ENCODE assay signal across 8 mouse cellular contexts in genomic region chr17:35725286-35726232, GRCm38 (mm10). TPM values are rescaled to one million over a fixed set of nuclear protein-coding genes. Genes with fewer than 3 reads are reported as not detected.
DNase-seq lines count a peak whose midpoint lies in the region; ATAC-seq and TF ChIP-seq lines count a peak whose summit lies in the region.

No protein-coding gene starts in this region.

- no peaks in the 10 kb centered on the region; the same call in 1 of the 2 replicates for H3K9me3 ChIP-seq in heart, embryonic 12.5 days (replicated peaks)
- H3K9me3 ChIP-seq in kidney, postnatal 0 days (replicated peaks; ENCODE audit: low read length), result no peaks in the 10 kb centered on the region
- no peaks in the 10 kb centered on the region for H3K9me3 ChIP-seq in liver, embryonic 11.5 days (ENCODE audit: control insufficient read depth, low read length)
- H3K9me3 ChIP-seq in stomach, embryonic 14.5 days (ENCODE audit: control insufficient read depth, low read depth, low read length), result no peaks in the 10 kb centered on the region

- H3K9ac ChIP-seq in heart, embryonic 12.5 days, result peak overlapping the region; percentile 30; the same call in 1 of the 2 replicates
- H3K9ac ChIP-seq in kidney, postnatal 0 days (ENCODE audit: low read depth, low read length), result no peak overlapping the region; the same call in 1 of the 2 replicates
- no peak overlapping the region for H3K9ac ChIP-seq in liver, embryonic 11.5 days (ENCODE audit: low read depth, low read length)
- no peak overlapping the region for H3K9ac ChIP-seq in stomach, embryonic 14.5 days (replicated peaks; ENCODE audit: low read depth, low read length)

- peak; percentile 76 for ATAC-seq in erythroid progenitor cell, adult 5-6 weeks (replicated peaks; ENCODE audit: low FRiP score, poor library complexity, severe bottlenecking)
- ATAC-seq in heart, embryonic 12.5 days (ENCODE audit: insufficient number of reproducible peaks, low FRiP score), result peak; percentile 61
- ATAC-seq in kidney, postnatal 0 days (replicated peaks; ENCODE audit: low FRiP score, low read depth), result peak; percentile 87
- no peak; the same call in 1 of the 2 replicates for ATAC-seq in liver, embryonic 11.5 days (replicated peaks; ENCODE audit: low FRiP score)
- ATAC-seq in stomach, embryonic 14.5 days (ENCODE audit: insufficient number of reproducible peaks, insufficient read depth, low FRiP score, low read depth), result peak; percentile 56; the same call in 1 of the 2 replicates

- H3K4me2 ChIP-seq in heart, embryonic 12.5 days, result peak overlapping the region; percentile 56
- H3K4me2 ChIP-seq in kidney, postnatal 0 days (ENCODE audit: low read length), result peak overlapping the region; percentile 21; the same call in 1 of the 2 replicates
- H3K4me2 ChIP-seq in liver, embryonic 11.5 days, result 0 out of 2 replicates have a peak overlapping the region, but pooled peaks have one; percentile 18
- no peak overlapping the region; the same call in 1 of the 2 replicates for H3K4me2 ChIP-seq in stomach, embryonic 14.5 days (replicated peaks; ENCODE audit: low read depth, low read length)

- 23% methylated on average over 21 of the region's 21 CpGs for WGBS in heart, embryonic 12.5 days
- 27% methylated on average over 21 of the region's 21 CpGs for WGBS in kidney, postnatal 0 days
- WGBS in liver, embryonic 11.5 days, result 30% methylated on average over 21 of the region's 21 CpGs
- WGBS in stomach, embryonic 14.5 days, result 25% methylated on average over 21 of the region's 21 CpGs

- H3K4me1 ChIP-seq in heart, embryonic 12.5 days (replicated peaks), result peaks cover 46% of the 10 kb centered on the region
- 0 out of 2 replicates have a peak, but pooled peaks cover 15% of the 10 kb centered on the region for H3K4me1 ChIP-seq in kidney, postnatal 0 days (replicated peaks; ENCODE audit: insufficient read depth, low read length)
- H3K4me1 ChIP-seq in liver, embryonic 11.5 days (replicated peaks; ENCODE audit: control insufficient read depth, insufficient read depth, low read length), result peaks cover 3% of the 10 kb centered on the region; the same call in 1 of the 2 replicates
- H3K4me1 ChIP-seq in stomach, embryonic 14.5 days (ENCODE audit: control insufficient read depth, insufficient read depth, low read length), result peaks cover 13% of the 10 kb centered on the region; the same call in 1 of the 2 replicates

- DNase-seq in B cell, adult 2 months, result peak; percentile 85 to 87
- peak; percentile 93 for DNase-seq in brain, adult 2 months (ENCODE audit: low read depth, low spot score)
- DNase-seq in kidney, postnatal 0 days (ENCODE audit: low spot score), result peak; percentile 91
- DNase-seq in liver, embryonic 11.5 days (ENCODE audit: low spot score), result peak; percentile 87
- DNase-seq in natural killer cell, adult 2 months (ENCODE audit: low spot score in 2 of 2), result peak; percentile 65 to 76

- no peaks in the 10 kb centered on the region for H3K36me3 ChIP-seq in heart, embryonic 12.5 days
- H3K36me3 ChIP-seq in kidney, postnatal 0 days (ENCODE audit: insufficient read depth, low read length), result no peaks in the 10 kb centered on the region
- H3K36me3 ChIP-seq in liver, embryonic 11.5 days (ENCODE audit: control insufficient read depth, insufficient read depth, low read length), result no peaks in the 10 kb centered on the region
- H3K36me3 ChIP-seq in stomach, embryonic 14.5 days (ENCODE audit: control insufficient read depth, insufficient read depth, low read length), result no peaks in the 10 kb centered on the region

- H3K4me3 ChIP-seq in heart, embryonic 12.5 days, result 0 out of 2 replicates have a peak overlapping the region, but pooled peaks have one; percentile 14
- no peak overlapping the region for H3K4me3 ChIP-seq in kidney, postnatal 0 days (replicated peaks; ENCODE audit: low read depth, low read length)
- H3K4me3 ChIP-seq in liver, embryonic 11.5 days (ENCODE audit: low read depth, low read length), result no peak overlapping the region
- no peak overlapping the region for H3K4me3 ChIP-seq in stomach, embryonic 14.5 days (ENCODE audit: low read depth, low read length)

- H3K27ac ChIP-seq in heart, embryonic 12.5 days (ENCODE audit: poor library complexity, severe bottlenecking), result peak overlapping the region; percentile 5; the same call in 1 of the 2 replicates
- H3K27ac ChIP-seq in kidney, postnatal 0 days, result no peak overlapping the region
- H3K27ac ChIP-seq in liver, embryonic 11.5 days (ENCODE audit: low read depth, low read length), result no peak overlapping the region
- no peak overlapping the region for H3K27ac ChIP-seq in stomach, embryonic 14.5 days (ENCODE audit: low read length)

- TF ChIP-seq CTCF in kidney, postnatal 0 days (IDR thresholded peaks at IDR 0.05; ENCODE audit: low read depth), result peak; percentile 100

- peaks cover 6% of the 10 kb centered on the region; the same call in 1 of the 2 replicates for H3K27me3 ChIP-seq in heart, embryonic 12.5 days (replicated peaks)
- no peaks in the 10 kb centered on the region for H3K27me3 ChIP-seq in kidney, postnatal 0 days (ENCODE audit: insufficient read depth, low read length)
- H3K27me3 ChIP-seq in liver, embryonic 11.5 days (replicated peaks; ENCODE audit: control insufficient read depth, insufficient read depth, low read length), result peaks cover 30% of the 10 kb centered on the region
- H3K27me3 ChIP-seq in stomach, embryonic 14.5 days (ENCODE audit: control insufficient read depth, insufficient read depth, low read length), result no peaks in the 10 kb centered on the region

RNA-seq across cellular contexts. Expression of gene Ddr1, which starts 21.1 kb away (rescaled TPM):
- total RNA-seq in erythroid progenitor cell, adult 5-6 weeks (2015; ENCODE audit: low replicate concordance), result not detected in 2 replicates
- 0.26 TPM in 1 of 2 replicates, not detected in the other for total RNA-seq in erythroid progenitor cell, adult 5-6 weeks (2017; ENCODE audit: low replicate concordance)
- polyA plus RNA-seq in heart, embryonic 12.5 days (2016; fragmentation: Nextera tagmentation; extraction: Ambion mirVana), result 162 and 167 TPM in 2 replicates
- 89.1 and 94.3 TPM in 2 replicates for polyA plus RNA-seq in kidney, postnatal 0 days (2015; fragmentation: Nextera tagmentation; extraction: Ambion mirVana)
- 13.2 and 15.9 TPM in 2 replicates for polyA plus RNA-seq in liver, embryonic 11.5 days (2014; fragmentation: Nextera tagmentation; extraction: Ambion mirVana)
- 50.4 and 50.6 TPM in 2 replicates for polyA plus RNA-seq in stomach, embryonic 14.5 days (2014; fragmentation: Nextera tagmentation; extraction: Ambion mirVana)

RNA-seq across cellular contexts. Expression of gene Gtf2h4, which starts 52.0 kb away (rescaled TPM):
- 1.1 and 2.5 TPM in 2 replicates for total RNA-seq in erythroid progenitor cell, adult 5-6 weeks (2015; ENCODE audit: low replicate concordance)
- 3.6 and 6.3 TPM in 2 replicates for total RNA-seq in erythroid progenitor cell, adult 5-6 weeks (2017; ENCODE audit: low replicate concordance)
- 22.2 and 24.5 TPM in 2 replicates for polyA plus RNA-seq in heart, embryonic 12.5 days (2016; fragmentation: Nextera tagmentation; extraction: Ambion mirVana)
- 35.6 and 36.5 TPM in 2 replicates for polyA plus RNA-seq in kidney, postnatal 0 days (2015; fragmentation: Nextera tagmentation; extraction: Ambion mirVana)
- 55.3 and 58.6 TPM in 2 replicates for polyA plus RNA-seq in liver, embryonic 11.5 days (2014; fragmentation: Nextera tagmentation; extraction: Ambion mirVana)
- 40.1 and 42.7 TPM in 2 replicates for polyA plus RNA-seq in stomach, embryonic 14.5 days (2014; fragmentation: Nextera tagmentation; extraction: Ambion mirVana)

RNA-seq across cellular contexts. Expression of gene Vars2, which starts 58.2 kb away (rescaled TPM):
- total RNA-seq in erythroid progenitor cell, adult 5-6 weeks (2015; ENCODE audit: low replicate concordance), result 2.5 TPM in 1 of 2 replicates, not detected in the other
- total RNA-seq in erythroid progenitor cell, adult 5-6 weeks (2017; ENCODE audit: low replicate concordance), result 0.23 and 0.77 TPM in 2 replicates
- polyA plus RNA-seq in heart, embryonic 12.5 days (2016; fragmentation: Nextera tagmentation; extraction: Ambion mirVana), result 16.1 and 17.4 TPM in 2 replicates
- polyA plus RNA-seq in kidney, postnatal 0 days (2015; fragmentation: Nextera tagmentation; extraction: Ambion mirVana), result 12.7 and 13.5 TPM in 2 replicates
- polyA plus RNA-seq in liver, embryonic 11.5 days (2014; fragmentation: Nextera tagmentation; extraction: Ambion mirVana), result 18.8 and 20.6 TPM in 2 replicates
- 14.0 and 18.7 TPM in 2 replicates for polyA plus RNA-seq in stomach, embryonic 14.5 days (2014; fragmentation: Nextera tagmentation; extraction: Ambion mirVana)
